Mouse (Mus musculus): ENCODE data around the gene Zpbp. TPM values are rescaled to one million over a fixed set of nuclear protein-coding genes. Genes with fewer than 3 reads are reported as not detected.

Gene Zpbp
- total RNA-seq, 2 experiments from 2014 or later, result 1.1 to 1.6 TPM

Other genes with a start within 250 kb of the Zpbp start
- gene Spata48, start 314 bp downstream of the Zpbp start, total RNA-seq (2021), result 1 to 10 TPM; 2.7 to 2.8 TPM
- gene 4930512M02Rik, start 165.4 kb upstream of the Zpbp start, total RNA-seq (2021), result not detected
- 1 to 10 TPM; 3.2 to 3.6 TPM for gene Ikzf1, start 222.6 kb upstream of the Zpbp start, total RNA-seq (2021)